Mouse (Mus musculus): ENCODE measurements around the gene Asic3.
"Not testable (repeated sequence)": the region's sequence is repeated elsewhere in the genome, so short reads cannot be mapped to it uniquely, and the experiment has no call there.

Gene Asic3

GRCm38 (mm10) chr5:24389011-24389657 lies 24.1 kb upstream of the Asic3 start:
- DNase-seq, result no peak

GRCm38 (mm10) chr5:24389658-24390020 lies 23.6 kb upstream of the Asic3 start:
- DNase-seq, result no peak

GRCm38 (mm10) chr5:24391864-24392263 lies 21.3 kb upstream of the Asic3 start, which contains the start of gene Atg9b:
TSS of gene Atg9b (minus strand) at chr5:24392143.
- no peak for DNase-seq

GRCm38 (mm10) chr5:24392724-24393123 lies 20.5 kb upstream of the Asic3 start:
- no peak for DNase-seq

GRCm38 (mm10) chr5:24393392-24393997 lies 19.7 kb upstream of the Asic3 start, which contains the start of gene Abcb8:
TSS of gene Abcb8 (plus strand) at chr5:24393663.
- peak; percentile 87 for DNase-seq

- peak; percentile 97 for DNase-seq
Measured at GRCm38 (mm10) chr5:24394165-24394894, 18.9 kb upstream of the Asic3 start.

- DNase-seq, result not testable (repeated sequence)
Measured at GRCm38 (mm10) chr5:24396254-24396653, 16.9 kb upstream of the Asic3 start.

GRCm38 (mm10) chr5:24399686-24400085 lies 13.5 kb upstream of the Asic3 start:
- no peak for DNase-seq

GRCm38 (mm10) chr5:24400362-24400761 lies 12.8 kb upstream of the Asic3 start:
- DNase-seq, result no peak

GRCm38 (mm10) chr5:24400911-24401605 lies 12.1 kb upstream of the Asic3 start:
- DNase-seq, result no peak

- DNase-seq, result no peak
Measured at GRCm38 (mm10) chr5:24401969-24402368, 11.2 kb upstream of the Asic3 start.

GRCm38 (mm10) chr5:24404594-24405360 lies 8.4 kb upstream of the Asic3 start:
- peak; percentile 83 for DNase-seq

GRCm38 (mm10) chr5:24405389-24405876 lies 7.8 kb upstream of the Asic3 start:
- no peak for DNase-seq

GRCm38 (mm10) chr5:24408651-24409050 lies 4.5 kb upstream of the Asic3 start:
- peak; percentile 62 for DNase-seq

- no peak for DNase-seq
Measured at GRCm38 (mm10) chr5:24409466-24409865, 3.7 kb upstream of the Asic3 start.

- no peak for DNase-seq
Measured at GRCm38 (mm10) chr5:24412063-24412462, 1.1 kb upstream of the Asic3 start.

- DNase-seq, result no peak
Measured at GRCm38 (mm10) chr5:24413938-24414337, 746 bp downstream of the Asic3 start.

- peak; percentile 78 for DNase-seq
Measured at GRCm38 (mm10) chr5:24416222-24416736, 3.1 kb downstream of the Asic3 start.

GRCm38 (mm10) chr5:24417587-24417986 lies 4.4 kb downstream of the Asic3 start:
- no peak for DNase-seq

- no peak for DNase-seq
Measured at GRCm38 (mm10) chr5:24420381-24420780, 7.2 kb downstream of the Asic3 start.

- DNase-seq, result peak; percentile 100
Measured at GRCm38 (mm10) chr5:24423129-24424003, 10.2 kb downstream of the Asic3 start, which contains the start of the genes Cdk5 and Slc4a2. TSS of gene Cdk5 (minus strand) at chr5:24423530. TSS of gene Slc4a2 (plus strand) at chr5:24423837.
